Mouse (Mus musculus): ENCODE measurements around the gene Ndufc2.

- TF ChIP-seq CTCF (IDR thresholded peaks at IDR 0.05; ENCODE audit: borderline replicate concordance, control insufficient read depth, extremely low read depth, insufficient read depth, low read length, poor library complexity): no peak
- no peak for TF ChIP-seq POLR2A (IDR thresholded peaks at IDR 0.05; ENCODE audit: control insufficient read depth, extremely low read depth, insufficient read depth, low read length, poor library complexity)
Observed at GRCm38 (mm10) chr7:97386806-97387370, 12.9 kb upstream of the Ndufc2 start.

All from thymus, adult 2 months (tissue).